Mouse (Mus musculus) adrenal gland, adult (tissue): ENCODE measurements at regions not wholly inside any gene's neighbourhood (a gene's known extent, or its start where the extent isn't known, plus 50 kb on each side); places are given as distances from the start of the nearest gene placed in this dataset.

Experiments
- DNase-seq, 2 experiments: peaks; one replicate each; pipeline ENCODE4 v3.0.0; 2022 to 2023; ENCODE audit warnings: low spot score in 1 of 2; ENCODE audit not compliant: inconsistent age in 2 of 2

DNA sequence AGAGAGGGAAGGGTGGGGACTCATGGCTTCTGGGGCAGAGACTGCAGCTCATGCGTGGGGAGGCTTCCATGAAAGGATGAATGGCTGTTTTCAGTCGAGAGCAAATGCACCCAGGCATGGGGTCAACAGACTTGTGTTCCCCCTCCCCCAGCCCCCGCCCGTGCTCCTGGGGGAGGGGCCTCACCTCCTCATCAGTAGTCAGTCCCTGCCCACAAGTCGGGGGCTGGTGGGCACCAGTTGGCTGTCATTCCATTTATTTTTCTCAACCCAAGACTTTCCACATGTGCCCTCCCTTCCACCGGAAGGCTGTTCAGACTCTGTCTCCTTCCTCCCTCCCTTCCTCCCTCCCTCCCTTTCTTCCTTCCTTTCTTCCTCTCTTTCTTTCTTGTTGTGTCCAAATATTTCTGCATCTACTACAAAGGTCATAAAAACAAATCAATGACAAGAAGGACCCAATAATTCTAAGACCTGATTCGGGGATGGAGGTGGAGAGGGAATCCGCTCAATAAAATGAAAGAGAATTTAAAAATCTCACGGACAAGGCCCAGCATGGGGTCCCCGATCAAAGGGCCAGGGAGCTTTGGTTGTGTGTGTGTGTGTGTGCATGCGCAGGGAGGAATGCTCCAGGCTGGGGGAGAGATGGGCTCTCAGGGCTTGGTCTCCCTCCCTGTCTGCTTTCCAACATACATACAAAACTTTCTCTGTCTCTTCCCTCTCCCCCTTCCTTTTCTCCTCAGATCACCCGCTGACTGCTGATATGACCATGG lies 57.7 kb downstream of the Rpl14 start:
- DNase-seq, result no peak

DNA sequence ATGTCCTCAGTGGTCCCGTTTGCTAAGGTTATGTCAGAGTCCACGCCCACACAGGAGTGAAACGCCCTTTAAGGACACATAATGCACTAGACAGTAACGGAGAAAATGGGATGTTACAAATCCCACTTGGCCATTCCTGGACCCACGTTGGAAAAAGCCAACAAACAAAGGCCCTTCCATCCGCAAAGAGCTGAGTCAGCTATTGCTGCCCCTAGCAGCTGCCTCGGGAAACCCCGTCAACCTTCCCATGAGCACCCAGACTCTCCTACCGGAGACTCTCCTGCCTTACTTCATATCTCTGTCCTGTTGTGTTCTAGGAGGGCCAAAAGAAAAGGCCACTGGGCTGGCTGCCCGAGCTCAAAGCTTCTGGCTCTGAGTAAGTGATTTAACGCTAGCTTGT lies 58.4 kb downstream of the Rpl14 start:
- DNase-seq, result no peak

DNA sequence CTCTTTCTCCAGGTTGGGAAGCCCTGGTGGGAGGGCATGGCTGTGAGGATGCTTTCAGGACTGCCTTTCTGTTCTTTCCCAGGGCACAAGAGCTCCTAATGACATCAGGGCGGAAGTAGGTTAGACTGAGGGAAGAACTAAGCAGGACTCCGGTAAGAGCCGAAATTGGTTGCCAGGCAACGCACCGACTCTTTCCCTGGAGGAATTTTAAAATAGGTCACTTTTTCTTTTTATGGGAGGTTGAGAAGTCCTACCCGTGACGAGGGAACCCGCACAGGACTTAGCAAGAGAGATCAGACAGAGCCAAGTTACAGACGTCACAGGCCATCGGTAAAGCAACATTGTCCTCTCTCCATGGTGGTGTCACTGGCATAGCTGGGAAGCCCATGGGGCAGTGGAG lies 61.6 kb downstream of the Rpl14 start:
- no peak for DNase-seq

DNA sequence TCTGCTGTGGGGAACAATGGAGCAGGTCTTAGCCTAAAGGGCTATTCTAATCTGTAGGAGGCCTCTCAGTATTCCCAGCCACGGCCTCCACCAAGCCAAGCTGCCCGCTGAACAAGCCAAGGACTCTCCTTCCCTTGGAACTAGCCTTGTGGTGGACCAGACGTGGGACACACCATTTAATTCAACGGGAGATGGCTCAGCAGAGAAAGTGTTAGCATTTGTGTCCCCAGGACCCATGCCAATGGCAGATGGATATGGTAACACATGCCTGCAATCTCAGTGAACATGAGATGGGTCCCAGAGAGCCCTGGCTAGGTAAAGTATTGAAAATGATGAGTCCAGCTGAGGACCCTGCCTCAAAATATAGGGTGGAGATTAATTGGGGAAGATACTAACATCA lies 71.4 kb downstream of the Rpl14 start:
- DNase-seq, result no peak

DNA sequence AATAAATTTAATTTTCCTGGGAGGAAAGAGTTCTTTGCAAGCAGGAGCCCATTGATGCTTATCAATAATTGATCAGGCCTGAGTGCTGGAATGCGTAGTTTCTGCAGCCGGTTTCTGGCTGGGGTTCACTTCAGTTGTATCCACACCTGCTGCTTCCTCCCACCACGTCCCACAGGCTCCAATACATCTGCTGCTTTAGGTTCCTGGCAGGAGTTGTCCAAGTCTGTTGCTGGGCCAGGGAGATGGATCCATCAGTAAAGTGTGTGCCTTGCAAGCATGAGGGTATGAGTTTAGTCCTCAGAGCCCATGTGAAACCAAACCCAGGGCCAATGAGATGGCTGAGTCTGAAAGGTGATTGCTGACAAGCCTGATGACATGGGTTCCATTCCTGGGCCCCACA lies 72.1 kb downstream of the Rpl14 start:
- no peak for DNase-seq

DNA sequence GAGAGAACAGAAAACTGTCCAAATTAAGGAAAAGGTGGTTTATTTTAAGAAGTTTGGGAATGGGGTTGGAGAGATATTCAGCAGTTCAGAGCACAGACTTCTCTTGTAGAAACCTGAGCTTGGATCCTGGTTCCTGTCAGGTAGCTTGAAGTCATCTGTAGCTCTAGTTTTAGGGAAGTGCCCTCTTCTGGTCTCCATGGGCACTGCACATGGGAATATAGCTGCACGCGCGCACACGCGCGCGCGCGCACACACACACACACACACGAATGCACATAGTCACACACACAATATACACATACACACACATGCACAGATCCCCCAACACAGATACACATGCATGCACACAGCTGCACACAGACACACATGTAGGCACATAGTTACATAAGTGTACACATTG lies 74.5 kb downstream of the Rpl14 start:
- DNase-seq, result no peak

DNA sequence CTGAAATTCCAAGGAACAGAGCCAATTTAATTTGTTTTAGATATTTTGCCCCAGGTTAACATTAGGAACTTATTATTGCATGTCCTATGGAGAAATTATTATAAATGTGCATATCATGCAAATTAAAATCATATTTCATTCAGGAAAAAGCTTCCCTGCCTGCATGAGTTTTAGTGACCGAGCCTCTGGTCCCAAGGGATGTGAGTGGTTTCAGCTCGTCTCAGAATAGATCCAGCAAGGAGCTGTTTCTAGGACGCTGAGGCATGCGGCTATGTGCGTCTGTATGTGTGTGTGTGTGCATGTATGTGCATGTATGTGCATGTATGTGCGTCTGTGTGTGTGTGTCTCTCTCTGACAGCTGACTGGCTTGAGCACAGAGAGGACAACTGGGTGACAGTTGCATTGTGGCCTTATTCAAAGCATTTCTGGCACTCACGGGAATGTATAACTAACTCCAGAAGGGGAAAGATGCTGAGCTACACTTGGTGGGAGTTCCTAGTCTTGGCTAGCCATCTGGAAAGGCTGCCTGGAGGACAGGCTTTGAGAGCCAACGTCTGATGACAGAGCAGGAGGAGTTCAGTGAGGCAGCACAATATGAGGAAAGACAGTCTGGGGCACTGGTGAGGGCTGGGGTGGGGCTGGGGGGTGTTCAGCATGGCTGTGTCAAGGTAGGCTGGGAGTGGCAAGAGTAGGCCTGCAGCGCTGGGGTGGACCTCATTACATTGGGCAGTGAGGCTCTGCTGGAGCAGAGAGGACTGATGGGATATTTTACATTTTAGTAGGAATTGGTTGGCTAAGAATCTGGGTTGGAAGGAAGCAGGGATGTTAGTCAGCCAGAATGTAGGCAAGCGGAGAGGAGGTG lies 75.8 kb downstream of the Rpl14 start:
- no peak for DNase-seq

DNA sequence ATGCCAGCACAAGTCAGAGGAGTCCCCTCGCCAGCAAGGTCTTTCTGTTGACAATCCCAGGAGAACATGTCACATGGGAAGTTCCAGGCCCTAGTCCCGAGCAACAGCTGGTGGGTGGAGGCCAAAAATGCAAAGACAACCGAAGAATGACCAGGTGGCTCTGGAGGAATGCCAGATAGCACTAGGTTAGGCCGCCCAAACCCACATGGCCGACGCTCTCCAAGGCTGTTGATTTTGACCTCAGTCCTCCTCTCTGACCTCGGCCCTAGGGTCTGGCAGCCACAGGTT lies 76.4 kb downstream of the Rpl14 start:
- DNase-seq, result no peak

DNA sequence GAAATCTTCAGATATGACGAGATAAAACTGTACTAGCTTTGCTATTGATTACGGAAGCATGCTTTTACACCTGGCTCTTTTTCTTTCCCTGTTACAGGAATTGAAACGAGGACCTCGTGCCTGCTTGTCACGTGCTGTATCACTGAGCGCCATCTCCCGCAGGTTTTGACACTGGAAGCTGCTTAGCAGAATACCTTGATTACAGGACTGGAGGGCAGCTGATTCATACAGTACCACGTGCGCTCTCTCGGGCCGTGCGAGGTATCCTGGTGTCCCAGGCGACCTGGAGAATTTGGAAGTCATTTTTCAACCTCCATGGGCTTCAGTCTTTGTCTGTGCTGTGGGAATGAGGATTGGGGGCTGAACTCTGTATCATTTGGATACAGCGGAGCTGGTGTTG lies 81.5 kb downstream of the Rpl14 start:
- DNase-seq, result no peak

DNA sequence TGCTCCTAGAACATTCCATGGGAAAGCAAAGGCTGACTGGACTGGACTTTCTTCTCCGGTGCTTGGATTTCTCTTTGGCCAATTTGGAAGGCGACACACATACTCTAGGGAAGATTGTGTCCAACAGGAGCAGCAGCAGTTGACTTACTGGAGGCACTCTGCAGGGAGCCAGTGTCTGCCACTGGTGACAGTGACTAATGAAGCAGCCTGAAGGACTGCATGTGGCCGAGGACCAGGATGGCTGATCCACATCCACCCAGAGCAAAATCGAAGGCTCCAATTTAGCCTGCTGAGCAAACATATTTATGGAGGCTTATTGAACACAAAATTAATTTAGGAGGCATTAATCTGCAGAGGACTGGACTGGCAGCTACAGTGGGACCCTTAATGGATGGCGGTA lies 81.9 kb downstream of the Rpl14 start:
- no peak for DNase-seq

DNA sequence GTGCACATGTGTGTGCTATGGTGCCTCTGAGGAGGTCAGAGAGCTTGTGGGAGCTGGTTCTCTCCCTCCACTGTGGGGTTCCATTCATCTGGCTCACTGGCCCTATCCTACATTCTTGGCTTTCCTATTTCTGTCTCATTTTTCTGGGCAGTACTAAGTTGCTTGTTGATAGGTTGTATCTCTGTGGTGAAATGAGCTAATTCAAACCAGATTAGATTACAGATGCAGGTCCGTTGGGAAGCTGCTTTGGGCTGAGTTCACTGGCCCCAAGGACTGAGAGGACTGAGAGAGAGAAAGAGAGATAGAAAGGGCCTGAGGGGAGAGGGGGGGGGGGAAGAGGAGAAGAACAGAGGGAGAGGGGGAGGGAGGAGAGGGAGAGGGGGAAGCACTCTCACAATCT lies 83.5 kb downstream of the Rpl14 start:
- no peak for DNase-seq

DNA sequence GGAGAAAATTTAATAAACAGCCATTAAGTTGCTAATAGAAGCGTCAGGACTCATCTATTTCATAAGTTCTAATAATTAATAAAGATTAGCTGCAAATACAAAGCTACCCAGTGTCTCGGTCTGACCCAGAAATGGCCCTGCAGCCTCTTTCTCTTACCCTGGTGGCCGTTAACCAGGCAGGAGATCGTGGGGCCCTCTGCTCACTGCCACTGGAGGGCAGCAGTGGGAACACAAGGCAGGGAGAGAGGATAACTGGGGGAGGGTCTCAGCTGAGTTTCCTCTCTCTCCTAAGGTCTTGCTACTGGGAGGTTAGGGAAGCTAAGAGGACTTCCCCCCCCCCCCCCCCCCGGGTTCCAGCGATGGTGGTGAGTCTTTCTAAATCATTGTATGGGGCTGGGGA lies 85.7 kb downstream of the Rpl14 start:
- DNase-seq, result peak; percentile 17 to 62

DNA sequence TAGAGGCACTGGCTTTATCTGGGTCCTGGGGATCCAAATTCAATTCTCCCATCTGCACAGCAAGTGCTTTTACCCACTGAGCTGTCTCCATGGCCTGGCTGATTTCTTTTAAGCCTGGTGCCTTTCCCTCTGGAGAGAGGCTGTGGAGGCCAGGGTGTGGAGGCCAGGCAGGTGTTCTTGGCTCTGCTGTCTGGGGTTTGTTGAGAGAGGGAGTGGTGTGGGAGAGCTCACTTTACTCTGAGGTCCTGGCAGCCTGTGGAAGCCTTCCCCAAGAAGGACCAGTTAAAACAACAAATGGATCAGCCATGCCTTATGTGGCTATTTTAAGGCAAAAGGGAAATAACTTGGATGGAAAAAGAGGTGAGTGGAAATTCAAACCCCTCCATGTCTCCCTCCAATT lies 86.5 kb downstream of the Rpl14 start:
- DNase-seq, result no peak

DNA sequence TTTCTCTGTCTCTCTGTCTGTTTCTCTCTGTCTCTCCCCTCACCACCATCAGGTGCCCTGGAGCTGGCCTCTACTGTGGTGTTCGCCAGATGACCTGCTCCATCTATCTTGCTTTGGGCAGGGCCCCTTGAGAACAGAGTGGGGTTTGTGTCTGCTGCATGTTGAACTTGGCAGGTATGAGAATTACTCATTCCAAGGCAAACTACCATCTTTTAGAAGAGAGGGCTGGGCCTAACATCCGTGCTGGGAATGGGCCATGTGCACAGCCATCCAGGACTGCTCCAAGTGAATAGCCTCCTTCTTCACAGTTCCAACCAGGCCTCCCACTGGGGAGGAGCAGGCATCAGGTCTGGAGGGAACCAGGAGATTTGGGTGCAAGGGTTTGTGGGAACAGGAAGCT lies 87.3 kb downstream of the Rpl14 start:
- no peak for DNase-seq

DNA sequence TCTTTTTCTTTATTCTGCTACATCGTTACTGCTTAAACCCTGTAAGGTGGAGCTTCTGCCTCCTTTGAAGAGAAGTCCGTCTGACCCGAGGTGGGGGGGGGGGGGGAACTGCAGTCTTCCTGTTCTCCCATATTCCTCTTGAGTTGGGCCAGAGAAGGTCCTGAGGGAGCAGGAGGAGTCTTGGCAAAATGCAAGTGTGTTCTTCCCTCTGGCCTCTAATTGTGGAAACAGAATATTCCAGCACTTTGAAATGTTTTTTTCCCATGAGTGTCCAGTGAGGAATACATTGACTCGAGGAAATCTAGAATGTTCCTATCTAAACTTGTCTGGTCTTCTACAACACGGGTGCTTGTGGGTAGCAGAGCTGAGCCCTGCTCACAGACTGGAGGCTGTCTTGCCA lies 90.0 kb downstream of the Rpl14 start:
- no peak for DNase-seq

DNA sequence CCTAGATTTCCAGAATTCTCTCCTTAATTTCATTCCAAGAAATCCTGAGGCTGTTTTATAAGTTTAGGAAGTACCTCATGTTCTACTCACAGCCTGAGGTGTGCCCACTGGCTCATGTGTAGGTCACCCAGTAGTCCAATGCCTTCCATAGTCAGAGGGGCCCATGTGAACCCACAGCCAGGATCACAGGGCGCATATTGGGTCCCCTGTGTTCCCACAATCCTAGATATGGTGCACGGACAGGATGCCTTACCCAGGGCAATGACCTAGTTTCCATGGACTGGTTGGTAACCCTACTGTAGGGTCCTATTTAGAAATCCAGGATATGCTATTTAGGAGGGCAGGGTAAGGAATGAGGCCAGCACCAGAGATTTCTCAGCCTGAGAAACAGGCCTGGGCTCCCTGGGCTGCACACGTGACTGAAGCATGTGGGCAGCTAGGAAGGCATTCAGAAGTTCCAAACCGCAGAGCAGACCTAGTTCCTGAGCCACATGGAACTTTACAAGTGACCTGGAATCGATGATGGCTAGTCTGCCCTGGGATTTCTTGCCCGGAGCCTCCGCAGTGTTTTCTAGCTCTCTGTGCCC lies 90.5 kb downstream of the Rpl14 start:
- no peak for DNase-seq

DNA sequence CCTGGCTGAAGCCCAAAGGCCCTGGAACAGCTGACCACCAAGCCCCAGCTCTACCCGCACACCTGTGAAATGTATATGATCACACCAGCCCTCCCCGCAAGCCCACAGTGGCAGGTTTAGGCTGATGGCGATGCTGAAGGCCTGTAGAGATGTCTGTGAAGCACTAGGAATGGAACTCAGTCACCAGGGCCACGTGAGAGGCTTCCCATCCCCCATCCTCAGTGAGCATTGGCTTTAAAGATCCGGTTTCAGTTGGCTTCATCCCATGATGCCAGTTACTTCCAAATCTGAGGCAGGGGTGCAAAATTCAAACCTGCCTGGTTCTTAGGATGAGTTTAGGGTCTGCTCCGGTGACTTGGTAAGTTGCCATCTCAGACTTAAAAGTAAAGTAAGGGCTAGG lies 91.9 kb downstream of the Rpl14 start:
- DNase-seq, result no peak

DNA sequence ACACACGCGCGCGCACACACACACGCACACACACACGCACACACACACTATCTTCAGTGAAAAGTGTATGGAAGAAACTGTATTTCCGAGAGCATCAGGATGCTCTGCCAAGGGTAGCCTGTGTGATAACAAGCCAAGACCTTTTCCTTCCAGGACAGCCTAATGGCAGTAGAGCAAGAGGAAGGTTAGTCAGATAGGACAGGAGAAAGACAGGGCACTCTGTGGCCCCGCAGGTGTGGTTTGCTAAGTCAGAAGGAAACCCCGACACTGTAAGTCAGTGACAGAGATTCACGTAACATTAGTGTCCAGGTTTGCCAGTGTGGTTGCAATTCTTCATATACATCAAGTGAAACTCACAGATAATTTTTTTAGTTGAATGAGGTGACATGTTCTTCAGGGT lies 92.8 kb downstream of the Rpl14 start:
- DNase-seq, result no peak

DNA sequence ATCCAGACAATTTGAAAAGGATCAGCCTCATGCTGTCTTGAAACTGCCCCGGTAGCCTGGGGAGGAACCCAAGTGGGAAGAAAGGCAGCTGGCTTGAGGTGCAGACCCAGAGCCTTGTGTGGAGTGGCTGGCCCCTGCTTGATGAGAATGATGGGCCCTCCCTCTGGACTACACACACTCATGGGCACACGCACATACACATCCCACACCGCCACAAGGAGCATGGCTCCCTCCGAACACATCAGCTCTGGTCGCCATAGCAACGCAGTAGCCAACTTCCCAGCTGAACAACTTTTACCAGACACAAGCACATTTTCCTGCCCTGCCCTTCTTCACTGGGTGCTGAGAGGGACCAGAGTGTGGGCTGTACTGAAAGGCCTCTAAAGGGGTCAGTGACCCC lies 101.2 kb downstream of the Rpl14 start:
- no peak for DNase-seq

DNA sequence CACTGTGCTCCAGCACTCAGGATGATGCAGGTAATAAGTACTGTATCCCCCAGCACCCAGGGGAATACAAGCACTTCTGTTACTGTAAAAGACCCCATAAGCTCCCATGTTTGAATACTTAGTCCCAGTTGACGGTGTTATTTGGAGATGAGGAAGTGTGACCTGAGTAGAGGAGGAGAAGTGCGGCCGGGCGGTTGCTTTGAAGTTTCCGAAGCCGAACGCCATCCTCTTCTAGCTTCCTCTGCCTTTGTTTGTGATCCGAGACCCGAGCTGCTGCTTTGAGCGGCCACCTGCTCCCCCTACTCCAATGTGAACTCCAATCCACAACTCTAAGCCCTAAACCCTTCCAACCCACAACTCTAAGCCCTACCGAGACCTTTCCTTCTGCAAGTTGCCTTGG lies 103.6 kb downstream of the Rpl14 start:
- no peak for DNase-seq

DNA sequence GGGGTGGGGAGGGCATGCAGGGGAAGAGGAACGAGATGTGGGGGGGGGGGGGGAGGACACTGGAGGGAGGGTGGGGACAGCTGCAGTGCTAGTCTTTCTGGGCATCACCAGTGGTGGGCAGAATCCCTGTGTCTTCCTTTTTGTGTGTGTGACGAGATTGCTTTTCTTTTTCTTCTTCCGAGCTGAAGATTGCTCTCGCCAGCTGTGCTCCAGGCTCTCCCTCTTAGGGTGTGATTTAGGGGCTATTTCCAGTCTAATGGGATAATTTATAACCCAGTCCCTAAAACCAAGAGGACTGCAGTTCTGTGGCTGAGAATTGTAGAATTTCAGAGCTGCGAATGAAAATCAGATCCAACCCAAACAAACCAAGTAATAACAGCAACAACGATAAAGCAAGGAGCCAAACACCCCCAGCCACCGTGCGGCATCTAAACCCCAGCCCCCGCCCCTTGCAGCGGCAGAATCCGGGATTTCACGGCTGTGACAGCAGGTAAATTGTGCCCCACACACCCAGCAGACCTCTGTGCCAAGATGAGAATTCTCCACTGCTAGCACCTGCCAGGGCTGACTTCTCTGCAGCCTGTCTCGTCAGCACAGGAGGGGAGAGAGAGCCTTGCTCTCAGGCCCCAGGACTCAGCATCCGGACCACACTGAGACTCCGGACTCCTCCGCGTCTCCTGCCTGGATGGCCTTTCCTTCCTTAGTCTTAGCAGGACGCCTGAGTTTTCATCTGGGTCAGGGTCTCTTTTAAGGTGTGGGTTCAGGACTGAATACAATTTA lies 104.3 kb downstream of the Rpl14 start:
- peak in 1 of 2 experiments; percentile 34 for DNase-seq

DNA sequence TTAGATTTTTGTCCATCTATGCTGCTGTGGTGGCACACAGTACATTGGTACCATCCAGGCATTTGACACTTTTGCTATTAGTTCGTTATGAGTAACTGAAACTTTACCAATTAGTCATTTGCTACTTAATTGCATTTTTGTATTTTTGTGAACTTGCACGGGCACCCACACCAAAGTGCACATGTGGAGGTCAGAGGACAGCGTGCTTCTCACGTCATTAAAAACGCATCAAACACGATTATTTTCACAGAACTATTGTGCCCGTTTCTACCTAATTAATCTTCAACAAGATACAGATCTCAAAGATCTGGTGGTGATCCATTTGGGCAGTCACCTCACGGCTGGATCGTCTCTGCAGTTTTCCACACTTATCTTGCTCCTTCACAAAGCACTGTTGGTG lies 105.1 kb downstream of the Rpl14 start:
- DNase-seq, result no peak
